Mouse (Mus musculus): ENCODE measurements around the gene Dnase1l2. TPM values are rescaled to one million over a fixed set of nuclear protein-coding genes. Genes with fewer than 3 reads are reported as not detected.

Dnase1l2 gene
- total RNA-seq (2022) = 10 to 100 TPM in 1 of 4 experiments, 1 to 10 TPM in 3; 5.8 to 12.1 (median 8.2) TPM

DNA sequence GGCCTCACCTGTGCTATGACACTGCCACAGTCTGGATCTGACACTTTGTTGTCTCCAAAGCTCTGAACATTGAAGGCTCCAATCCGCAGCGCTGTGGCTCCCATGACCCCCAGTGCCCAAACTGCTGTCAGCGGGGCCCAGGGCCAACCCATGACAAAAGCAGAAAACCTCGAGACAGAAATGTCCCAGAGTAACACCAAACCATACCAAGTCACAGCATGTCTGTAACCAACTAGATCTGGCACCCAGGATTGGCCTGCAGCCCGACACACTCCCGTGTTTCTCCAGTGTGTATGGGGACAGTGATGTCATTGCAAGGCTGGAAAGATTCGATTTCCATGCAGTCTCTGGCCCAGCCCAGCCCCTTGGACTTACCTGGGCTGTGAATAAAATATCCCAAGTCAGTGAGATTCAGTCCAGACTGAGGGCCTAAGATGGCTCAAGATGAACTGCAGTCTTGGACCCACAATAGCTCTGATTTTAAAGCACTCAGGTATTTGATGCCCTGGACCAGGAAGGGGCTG, at the start of gene Dnase1l2:
TSS of gene Dnase1l2 (minus strand) at position 474 of the 524 bp plus-strand sequence.
- DNase-seq (ENCODE audit: low spot score in 2 of 2) = no peak

- no peak for DNase-seq (ENCODE audit: low spot score in 2 of 2)
Observed at GRCm38 (mm10) chr17:24490399-24490798, 47.5 kb upstream of the Dnase1l2 start.

GRCm38 (mm10) chr17:24489265-24490030, 46.5 kb upstream of the Dnase1l2 start:
- DNase-seq (ENCODE audit: low spot score in 2 of 2) = peak in 1 of 2 experiments; percentile 13

- peak in 1 of 2 experiments; percentile 12 for DNase-seq (ENCODE audit: low spot score in 2 of 2)
Observed at GRCm38 (mm10) chr17:24488662-24489264, 45.9 kb upstream of the Dnase1l2 start.

GRCm38 (mm10) chr17:24488186-24488661, 45.3 kb upstream of the Dnase1l2 start, which contains the start of gene Caskin1:
Gene Caskin1 (plus strand): TSS chr17:24488601.
- DNase-seq (ENCODE audit: low spot score in 2 of 2) = no peak

DNA sequence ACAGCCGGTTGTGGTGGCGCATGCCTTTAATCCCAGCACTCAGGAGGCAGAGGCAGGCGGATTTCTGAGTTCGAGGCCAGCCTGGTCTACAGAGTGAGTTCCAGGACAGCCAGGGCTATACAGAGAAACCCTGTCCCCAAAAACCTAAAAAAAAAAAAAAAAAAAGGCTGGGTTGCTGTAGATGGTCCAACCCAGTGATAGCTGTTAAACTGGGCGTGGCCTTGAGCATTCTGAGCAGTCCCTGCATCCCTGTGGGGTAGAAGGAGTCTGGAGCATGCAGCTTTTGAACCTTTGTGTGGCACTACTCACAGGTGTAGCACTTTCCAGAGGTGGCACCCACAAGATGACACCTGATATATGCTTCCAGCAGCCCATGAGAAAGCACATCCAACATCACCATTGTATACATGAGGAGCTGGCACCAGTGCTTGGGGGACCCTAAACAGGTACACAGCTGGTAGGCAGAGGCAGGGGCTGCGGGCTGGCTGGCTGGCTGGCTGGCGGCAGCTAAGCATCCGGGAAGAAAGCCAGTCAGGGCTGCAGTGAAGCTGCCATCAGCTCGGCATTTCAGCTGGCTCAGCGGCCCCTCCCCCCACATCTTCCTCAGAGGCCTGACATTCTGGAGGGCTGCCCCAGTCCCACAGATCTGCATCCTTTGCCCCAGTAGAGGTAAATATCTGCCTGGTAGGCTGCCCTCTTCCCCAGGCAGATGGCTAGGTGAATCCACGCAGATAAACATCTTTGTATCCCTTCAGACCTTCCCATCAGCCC, 42.4 kb upstream of the Dnase1l2 start:
- DNase-seq (ENCODE audit: low spot score in 2 of 2) = no peak

DNA sequence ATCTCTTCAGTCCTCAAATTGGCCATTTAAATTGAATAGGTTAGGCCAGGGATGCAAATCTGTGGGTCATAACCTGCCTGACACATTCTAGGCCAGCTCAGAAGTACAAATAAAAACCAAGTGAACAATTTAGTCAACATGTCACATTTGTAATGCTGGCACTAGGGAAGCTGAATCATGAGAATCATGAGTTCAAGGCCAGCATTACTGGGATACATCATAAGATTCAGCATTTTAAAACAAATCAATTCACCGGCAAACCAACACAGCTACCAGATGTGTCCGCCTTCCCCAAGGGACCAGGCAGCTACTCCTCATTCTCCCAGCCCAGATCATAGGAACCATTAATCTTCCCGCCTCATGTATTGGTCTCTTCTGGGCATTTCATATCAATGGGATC, 40.6 kb upstream of the Dnase1l2 start:
- no peak for DNase-seq (ENCODE audit: low spot score in 2 of 2)

- no peak for DNase-seq (ENCODE audit: low spot score in 2 of 2)
Observed at GRCm38 (mm10) chr17:24481027-24481815, 38.3 kb upstream of the Dnase1l2 start.

DNA sequence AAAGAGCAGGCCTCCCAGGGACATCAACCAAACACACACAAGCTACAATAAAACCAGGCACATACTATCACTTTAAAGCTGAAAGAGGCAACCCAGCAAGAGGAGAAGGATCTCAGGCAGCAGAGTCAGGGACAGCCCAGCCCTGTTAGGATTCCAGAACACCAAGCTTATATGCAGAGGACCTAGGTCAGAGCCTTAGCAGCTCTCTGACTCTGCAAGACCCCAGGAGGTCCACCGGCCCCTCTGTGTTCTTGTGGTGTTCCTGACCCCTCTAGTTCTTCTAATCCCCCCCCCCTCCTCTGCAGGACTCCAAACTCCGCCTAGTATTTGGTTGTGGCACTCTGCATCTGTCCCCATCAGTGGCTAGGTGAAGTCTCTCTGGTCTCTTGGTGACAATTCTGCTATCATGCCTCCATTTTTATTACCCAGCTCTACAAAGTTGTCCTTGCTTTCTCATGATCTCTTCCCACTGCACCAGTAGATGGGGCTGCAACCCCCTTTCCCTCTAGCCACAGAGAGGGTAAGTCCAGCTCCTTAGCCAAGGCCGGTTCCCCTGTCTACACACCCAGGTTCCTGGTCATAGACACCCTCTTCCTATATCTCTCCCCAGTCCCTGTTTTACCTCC, 37.4 kb upstream of the Dnase1l2 start:
- no peak for DNase-seq (ENCODE audit: low spot score in 2 of 2)

- no peak for DNase-seq (ENCODE audit: low spot score in 2 of 2)
Observed at GRCm38 (mm10) chr17:24479431-24479830, 36.5 kb upstream of the Dnase1l2 start.

- peak; percentile 95 to 98 for DNase-seq (ENCODE audit: low spot score in 2 of 2)
Observed at GRCm38 (mm10) chr17:24478663-24479380, 35.9 kb upstream of the Dnase1l2 start, which contains the start of gene Mlst8. Gene Mlst8 (minus strand): TSS chr17:24479078.

DNA sequence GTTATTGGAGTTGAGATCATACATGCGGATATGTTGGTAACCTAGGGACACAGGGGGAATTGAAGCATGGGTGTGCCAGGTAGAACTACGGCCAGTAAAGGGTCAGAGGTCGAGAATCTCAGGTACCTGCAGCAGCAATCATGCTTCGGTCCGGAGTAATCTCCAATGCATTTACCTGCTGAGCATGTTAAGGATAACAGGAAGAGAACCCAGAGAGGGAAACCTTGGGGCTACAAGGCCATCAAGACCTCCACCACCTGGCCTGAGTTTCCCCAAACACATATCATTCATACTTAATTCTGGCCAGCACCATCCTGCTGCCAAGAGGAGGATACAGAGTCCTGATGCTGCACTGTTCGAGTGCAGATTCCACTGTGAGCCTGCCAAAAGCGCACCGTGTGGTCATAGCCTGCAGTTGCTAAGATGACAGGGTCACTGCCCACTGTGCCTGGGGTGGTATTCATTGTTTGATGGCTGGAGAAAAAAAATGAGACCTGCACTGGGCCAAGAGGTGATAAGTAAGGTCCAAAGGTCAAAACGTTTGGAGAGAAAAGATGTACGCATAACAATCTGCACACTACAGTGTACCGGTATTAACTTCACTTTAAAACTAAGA, 35.2 kb upstream of the Dnase1l2 start:
- no peak for DNase-seq (ENCODE audit: low spot score in 2 of 2)

DNA sequence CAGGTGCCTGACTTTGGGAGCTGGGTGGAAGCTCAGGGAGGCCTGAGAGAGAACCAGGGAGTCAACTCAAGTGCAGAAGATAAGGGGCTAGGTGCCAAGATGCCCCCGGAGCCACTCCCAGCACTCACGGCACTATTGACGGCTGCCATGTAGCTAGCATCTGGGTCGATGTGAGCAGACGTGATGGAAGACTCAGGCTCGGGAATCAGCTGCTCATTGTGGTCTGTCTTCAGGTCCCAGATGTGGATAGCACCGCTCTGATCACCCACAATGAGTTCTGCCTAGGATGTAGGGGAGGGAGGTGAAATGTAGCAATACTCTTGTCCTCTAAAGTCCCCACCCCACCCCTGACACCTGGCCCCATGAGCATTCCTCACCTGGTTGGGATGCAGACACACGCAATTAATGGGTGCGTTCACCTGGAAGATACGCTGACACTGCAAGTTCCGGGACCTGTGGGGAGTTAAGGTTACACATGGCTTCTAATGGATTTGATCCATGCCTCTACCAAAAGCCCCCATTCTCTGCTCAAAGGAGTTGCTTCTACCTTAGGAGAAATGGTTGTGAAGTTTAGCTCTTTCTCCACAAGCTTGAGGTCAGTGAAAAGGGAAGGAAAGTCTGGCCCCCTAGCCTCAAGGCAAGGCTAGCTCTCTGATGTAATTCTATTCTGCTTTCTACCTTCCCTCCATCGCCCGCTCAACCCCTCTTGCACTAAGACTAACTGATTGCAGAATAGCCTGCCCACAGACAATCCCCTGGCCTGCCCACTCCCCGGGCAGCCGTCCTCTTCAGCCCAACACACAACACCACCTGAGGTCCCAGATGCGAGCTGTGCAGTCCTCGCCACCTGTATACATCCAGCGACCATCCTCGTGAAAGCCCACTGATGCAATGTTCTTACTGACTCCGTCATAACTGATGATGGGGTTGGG, 34.4 kb upstream of the Dnase1l2 start:
- no peak for DNase-seq (ENCODE audit: low spot score in 2 of 2)

GRCm38 (mm10) chr17:24476022-24476776, 33.3 kb upstream of the Dnase1l2 start:
- DNase-seq (ENCODE audit: low spot score in 2 of 2) = no peak

DNA sequence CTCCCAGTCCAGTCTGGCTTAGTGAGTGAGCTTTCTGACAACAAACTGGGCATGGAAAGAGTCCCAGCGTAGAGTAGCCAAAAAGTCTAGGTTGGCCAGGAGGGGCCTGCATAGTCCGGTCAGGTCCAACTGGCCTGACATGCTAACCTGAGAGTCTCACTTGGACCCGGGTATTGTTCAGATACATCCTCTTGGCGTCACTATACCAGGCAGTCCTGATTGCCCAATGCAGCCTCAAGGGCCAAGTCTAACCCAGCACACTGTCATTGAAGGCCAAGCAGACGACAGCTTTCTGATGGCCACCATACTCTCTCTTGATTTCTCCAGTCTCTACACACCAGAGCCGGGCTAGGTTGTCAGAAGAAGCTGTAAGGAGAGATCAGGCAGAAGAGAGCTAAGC, 32.7 kb upstream of the Dnase1l2 start:
- no peak for DNase-seq (ENCODE audit: low spot score in 2 of 2)

- peak; percentile 66 to 78 for DNase-seq (ENCODE audit: low spot score in 2 of 2)
Observed at GRCm38 (mm10) chr17:24474557-24474956, 31.7 kb upstream of the Dnase1l2 start.

DNA sequence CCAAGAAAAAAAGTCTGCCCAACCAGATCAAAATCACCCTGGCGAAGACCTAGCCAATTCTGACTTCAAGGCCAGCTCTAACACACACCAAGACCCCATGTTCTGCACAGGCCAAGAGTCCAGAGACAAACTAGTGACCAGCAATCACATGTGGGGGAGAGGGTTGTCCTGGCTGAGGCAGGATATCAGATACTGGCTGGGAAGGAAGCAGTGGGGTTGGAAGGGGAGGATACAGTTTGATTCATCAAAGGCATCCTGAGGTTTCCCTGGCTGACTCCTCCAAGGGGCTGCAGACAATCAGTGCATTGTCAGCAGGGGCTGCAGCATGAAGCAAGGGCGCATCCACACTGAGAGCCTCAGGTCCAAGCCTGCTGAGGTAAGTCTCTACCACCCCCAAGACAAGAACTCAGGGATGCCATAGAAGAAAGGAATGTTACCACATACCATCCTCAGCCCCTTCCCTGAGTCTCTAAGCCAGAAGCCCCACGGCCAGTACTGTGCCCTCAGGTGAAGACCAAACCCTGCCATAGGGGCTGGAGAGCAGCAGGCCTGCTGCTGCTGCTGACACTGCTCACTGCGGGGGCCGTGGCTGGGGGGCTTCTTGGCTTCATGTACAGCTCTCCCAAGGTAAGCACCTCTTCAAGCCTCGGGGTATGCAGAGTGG, 30.8 kb upstream of the Dnase1l2 start, which contains the start of gene Bricd5:
TSS of gene Bricd5 (plus strand) at position 273 of the 664 bp plus-strand sequence.
- DNase-seq (ENCODE audit: low spot score in 2 of 2) = no peak
